Mouse (Mus musculus) spleen, adult 2 months (tissue): ENCODE results near the gene Bub1b.

Experiments used
- CTCF ChIP-seq: fragments of 200-500 bp; IDR thresholded peaks from 2 replicates; pipeline ENCODE4 v1.5.1; 2011; ENCODE audit warnings: mild to moderate bottlenecking, inconsistent platforms; ENCODE audit not compliant: insufficient read depth, insufficient read length, insufficient replicate concordance; ENCODE audit errors: extremely low read depth
- POLR2A ChIP-seq: fragments of 200-500 bp; IDR thresholded peaks from 2 replicates; pipeline ENCODE4 v1.6.1; 2011; ENCODE audit warnings: low read depth, low read length, inconsistent platforms

GRCm38 (mm10) chr2:118659077-118659476 is 61.1 kb downstream of the Bub1b start:
- TF ChIP-seq POLR2A (no peak), CTCF (no peak)
